Mouse (Mus musculus) brown adipose tissue, adult 24 weeks (tissue): Measurements from ENCODE around the gene Alg11. TPM values are rescaled to one million over a fixed set of nuclear protein-coding genes. Genes with fewer than 3 reads are reported as not detected.

Source experiments
- H3K27ac ChIP-seq: fragments of 200-500 bp; replicated peaks from 2 replicates; pipeline ENCODE4 v1.5.1; 2012; ENCODE audit warnings: low read depth, mild to moderate bottlenecking, low read length
- H3K4me1 ChIP-seq: fragments of 200-500 bp; 2 replicates; pipeline ENCODE4 v1.6.1; 2012; ENCODE audit warnings: low read length, mixed read lengths; ENCODE audit not compliant: control insufficient read depth, insufficient read depth, insufficient read length
- H3K4me3 ChIP-seq: fragments of 200-500 bp; 2 replicates; pipeline ENCODE4 v1.5.1; 2012; ENCODE audit warnings: low read depth, mild to moderate bottlenecking, low read length, moderate library complexity; ENCODE audit not compliant: insufficient read depth
- polyA plus RNA-seq: library from polyadenylated mRNA; stranded (reverse); fragments of >200 nt; gene quantifications from 2 replicates; pipeline ENCODE4 v1.2.4, GENCODE M21; 2012; ENCODE audit not compliant: missing spikeins, insufficient read depth, insufficient read length

Gene Alg11
- polyA plus RNA-seq, 1 experiment, result 4.6 TPM

DNA sequence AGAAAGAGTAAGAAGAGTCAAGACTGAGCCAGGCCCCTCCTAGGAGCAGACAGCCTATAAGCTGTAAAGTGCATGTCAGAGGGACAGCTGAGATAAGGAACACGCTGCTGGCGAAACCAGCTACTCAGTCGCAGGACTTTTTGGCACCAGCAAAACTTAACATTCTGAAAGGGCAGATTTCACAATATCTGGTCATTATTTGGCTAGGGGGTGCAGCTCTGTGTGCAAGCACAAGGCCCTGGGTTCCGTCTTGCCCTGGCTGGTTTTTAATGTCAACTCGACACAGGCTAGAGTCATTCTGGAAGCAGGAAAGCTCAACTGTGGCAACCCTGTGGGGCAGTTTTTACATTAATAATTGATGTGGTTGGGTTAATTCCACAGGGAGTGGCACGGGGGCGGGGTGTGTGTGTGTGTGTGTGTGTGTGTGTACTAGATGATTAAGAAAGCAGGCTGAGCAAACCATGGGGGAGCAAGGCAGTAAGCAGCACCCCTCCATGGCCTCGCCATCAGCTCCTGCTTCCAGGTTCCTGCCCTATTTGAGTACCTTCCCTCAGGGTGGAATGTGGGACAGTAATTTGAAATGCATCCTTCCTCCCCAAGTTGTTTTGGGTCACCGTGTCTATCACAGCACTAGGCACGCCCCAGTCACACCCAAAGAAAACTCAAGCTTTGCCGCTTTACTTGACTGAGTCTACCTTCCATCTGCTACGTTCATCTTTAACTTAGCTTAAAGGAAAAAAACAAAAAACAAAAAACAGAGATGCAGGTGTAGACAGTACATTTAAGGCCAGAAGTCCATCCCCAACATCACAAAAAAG is 5.6 kb upstream of the Alg11 start:
- no peak overlapping the region for H3K27ac ChIP-seq
- H3K4me3 ChIP-seq, result no peak overlapping the region
- no peaks in the 10 kb centered on the region for H3K4me1 ChIP-seq

DNA sequence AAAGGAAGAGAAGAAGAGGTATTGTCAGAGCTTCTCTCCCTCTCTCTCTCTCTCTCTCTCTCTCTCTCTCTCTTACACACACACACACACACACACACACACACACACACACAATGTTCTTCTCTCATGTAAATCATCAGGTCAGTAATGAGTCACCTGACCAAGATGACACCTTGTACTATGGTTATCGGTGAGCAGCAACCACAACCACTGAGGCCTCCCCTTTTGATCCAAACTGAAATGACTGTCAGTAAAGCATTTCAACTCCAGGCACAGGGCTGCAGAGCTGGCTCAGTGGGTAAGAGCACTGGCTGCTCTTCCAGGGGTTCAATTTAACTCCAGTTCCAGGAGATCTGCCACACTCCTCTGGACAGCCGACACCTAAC is 5.0 kb upstream of the Alg11 start:
- Histone ChIP-seq H3K4me3 (no peak overlapping the region), H3K4me1 (no peaks in the 10 kb centered on the region), H3K27ac (no peak overlapping the region)

GRCm38 (mm10) chr8:22056850-22057249 is 3.7 kb upstream of the Alg11 start:
- H3K4me3 ChIP-seq, result no peak overlapping the region
- H3K4me1 ChIP-seq, result no peaks in the 10 kb centered on the region
- no peak overlapping the region for H3K27ac ChIP-seq

GRCm38 (mm10) chr8:22058368-22058767 is 2.2 kb upstream of the Alg11 start:
- Histone ChIP-seq H3K4me1 (no peaks in the 10 kb centered on the region), H3K27ac (no peak overlapping the region), H3K4me3 (no peak overlapping the region)

DNA sequence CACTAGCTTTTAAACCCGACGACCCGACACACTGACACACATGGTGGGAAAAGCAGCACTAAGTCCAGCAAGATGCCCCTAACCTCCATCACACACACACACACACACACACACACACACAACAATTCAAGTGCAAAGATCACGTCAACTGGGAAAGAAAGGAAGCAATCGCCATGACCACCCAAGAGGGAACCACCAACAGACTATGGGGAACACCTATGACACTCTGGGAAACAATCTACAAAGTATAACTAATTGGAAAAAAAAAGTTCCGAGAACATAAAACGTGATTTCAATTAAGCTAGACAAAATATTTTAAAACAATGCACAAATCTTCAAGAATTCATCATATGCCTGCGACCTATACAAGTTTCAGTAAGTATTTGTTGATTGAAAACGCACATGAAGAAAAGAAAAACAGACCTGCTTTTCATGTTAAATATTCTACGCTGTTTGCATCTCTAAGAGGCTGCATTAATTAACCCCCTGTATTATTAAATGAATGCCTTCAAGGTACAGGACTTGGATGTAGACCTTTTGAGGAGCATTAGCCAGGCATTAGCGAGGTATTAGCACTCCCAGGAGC is 1.3 kb upstream of the Alg11 start:
- H3K27ac ChIP-seq, result no peak overlapping the region
- peak overlapping the region; percentile 68 for H3K4me3 ChIP-seq
- no peaks in the 10 kb centered on the region for H3K4me1 ChIP-seq

DNA sequence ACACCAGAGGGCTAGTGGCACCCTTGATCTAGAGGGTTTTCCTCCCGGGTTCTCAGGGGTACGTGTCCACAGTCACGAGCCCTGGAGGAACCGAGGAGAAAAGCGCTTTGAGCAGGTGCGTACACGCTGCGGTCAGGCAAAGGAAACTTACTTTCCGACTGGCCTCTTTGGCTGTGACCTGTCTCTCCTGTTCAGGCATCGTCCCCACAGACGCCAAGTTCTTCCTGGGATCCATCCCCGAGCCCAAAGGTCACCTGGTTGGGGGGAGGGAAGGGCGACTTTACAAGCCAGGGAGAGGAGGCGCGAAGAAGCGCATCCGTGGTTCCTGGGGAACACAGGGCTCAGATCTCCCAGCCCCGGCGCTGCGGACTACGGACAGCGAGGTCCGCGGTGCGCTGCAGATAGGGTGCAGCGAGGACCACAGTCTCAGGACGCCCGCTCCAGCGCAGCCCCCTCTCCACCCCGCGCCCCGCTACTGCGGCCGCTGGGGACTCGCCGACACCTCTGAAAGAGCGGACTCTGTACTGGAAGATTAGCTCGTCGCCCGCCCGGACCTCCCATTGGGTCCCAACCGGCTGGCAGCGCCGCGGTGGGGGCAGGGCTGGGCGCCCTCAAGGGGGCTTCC is 588 bp upstream of the Alg11 start, which contains the start of gene Atp7b:
Gene Atp7b, minus strand, starts transcription at position 485 of the 625 bp plus-strand sequence.
- no peaks in the 10 kb centered on the region for H3K4me1 ChIP-seq
- H3K4me3 ChIP-seq, result peak within 1 kb of the TSS; percentile 85
- H3K27ac ChIP-seq, result 0 out of 2 replicates have a peak within 1 kb of the TSS, but pooled peaks have one; percentile 11

- Histone ChIP-seq H3K27ac (no peak overlapping the region), H3K4me1 (no peaks in the 10 kb centered on the region), H3K4me3 (peak overlapping the region; percentile 85; the same call in 1 of the 2 replicates)
These were observed 605 bp downstream of the Alg11 start for GRCm38 (mm10) chr8:22061126-22061525.

DNA sequence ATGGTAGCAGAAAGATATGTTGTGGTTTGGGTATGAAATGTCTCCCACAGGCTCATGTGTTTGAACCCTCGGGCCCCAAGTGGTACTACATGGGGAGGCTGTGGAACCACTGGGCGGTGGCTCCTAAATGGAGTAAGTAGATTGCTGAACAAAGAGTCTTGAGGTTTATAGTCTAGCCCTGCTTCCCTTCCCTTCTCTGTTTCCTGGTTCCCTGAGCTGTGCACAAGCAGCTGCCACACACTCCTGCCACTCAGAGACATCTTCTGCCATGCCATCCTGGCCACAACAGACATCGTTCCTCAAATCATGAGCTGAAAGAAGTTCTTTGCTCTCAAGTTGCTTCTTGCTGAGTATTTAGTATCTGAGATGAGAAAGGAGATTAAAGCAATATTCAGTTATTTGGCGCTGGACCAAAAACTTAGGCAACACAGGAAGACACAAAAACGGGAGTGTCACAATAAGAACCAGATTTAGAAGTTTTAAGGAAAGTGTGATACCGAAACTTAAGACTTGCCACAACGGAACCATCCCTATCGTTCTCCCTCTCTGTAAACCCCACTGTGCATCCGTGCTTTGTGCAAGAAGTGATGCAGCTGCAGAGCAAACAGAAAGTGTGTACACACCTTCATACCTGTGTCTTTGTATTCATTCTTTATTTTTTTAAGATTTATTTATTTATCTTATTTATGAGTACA is 18.9 kb downstream of the Alg11 start:
- no peak overlapping the region for H3K27ac ChIP-seq
- H3K4me3 ChIP-seq, result no peak overlapping the region
- no peaks in the 10 kb centered on the region for H3K4me1 ChIP-seq

- Histone ChIP-seq H3K4me3 (no peak overlapping the region), H3K4me1 (no peaks in the 10 kb centered on the region), H3K27ac (no peak overlapping the region)
These were observed 28.7 kb downstream of the Alg11 start for GRCm38 (mm10) chr8:22089226-22089625.

GRCm38 (mm10) chr8:22091568-22091967 is 31.0 kb downstream of the Alg11 start:
- Histone ChIP-seq H3K4me3 (no peak overlapping the region), H3K27ac (no peak overlapping the region), H3K4me1 (no peaks in the 10 kb centered on the region)

DNA sequence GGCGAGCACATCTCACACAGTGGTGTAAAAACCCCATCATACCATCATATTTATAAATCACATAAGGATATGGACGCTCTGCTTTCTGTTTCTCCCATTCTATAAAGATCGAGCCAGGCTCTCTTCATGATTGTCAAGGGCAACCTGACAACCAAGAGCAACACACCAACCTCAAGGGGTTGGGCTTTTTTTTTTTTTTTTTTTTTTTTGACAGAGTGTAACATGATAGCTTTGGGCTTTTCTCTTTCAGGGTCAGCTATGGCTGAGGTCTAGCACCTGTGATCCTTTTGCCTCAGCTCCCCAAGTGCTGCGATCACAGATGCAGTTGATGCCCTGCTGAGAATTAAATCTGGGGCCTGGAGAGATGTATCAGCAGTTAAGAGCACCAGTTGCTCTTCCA is 46.5 kb downstream of the Alg11 start:
- Histone ChIP-seq H3K4me3 (no peak overlapping the region), H3K4me1 (no peaks in the 10 kb centered on the region)

More for the DNA sequence above, 46.5 kb downstream of the Alg11 start:
- H3K27ac ChIP-seq, result no peak overlapping the region

Other genes with a start within 250 kb of the Alg11 start
- gene Defb50, start 237.2 kb upstream of the Alg11 start, polyA plus RNA-seq, result not detected in 2 replicates
- not detected in 2 replicates for gene Defb2, start 220.8 kb upstream of the Alg11 start, polyA plus RNA-seq
- gene Defb10, start 201.8 kb upstream of the Alg11 start, polyA plus RNA-seq, result not detected in 2 replicates
- not detected in 2 replicates for gene Defb9, start 175.3 kb upstream of the Alg11 start, polyA plus RNA-seq
- not detected in 2 replicates for gene Defb11, start 154.3 kb upstream of the Alg11 start, polyA plus RNA-seq
- not detected in 2 replicates for gene Defb15, start 128.0 kb upstream of the Alg11 start, polyA plus RNA-seq
- not detected in 2 replicates for gene Defb35, start 122.4 kb upstream of the Alg11 start, polyA plus RNA-seq
- not detected in 2 replicates for gene Defb13, start 114.0 kb upstream of the Alg11 start, polyA plus RNA-seq
- not detected in 2 replicates for gene Fam90a1a, start 102.0 kb upstream of the Alg11 start, polyA plus RNA-seq
- not detected in 2 replicates for gene Ccdc70, start 90.9 kb upstream of the Alg11 start, polyA plus RNA-seq
- not detected in 2 replicates for gene Atp7b, start 416 bp upstream of the Alg11 start, polyA plus RNA-seq
- not detected in 2 replicates for gene Nek5, start 64.3 kb downstream of the Alg11 start, polyA plus RNA-seq
- 0.58 and 1.4 TPM in 2 replicates for gene Nek3, start 105.7 kb downstream of the Alg11 start, polyA plus RNA-seq
- 1.1 TPM in 1 of 2 replicates, not detected in the other for gene Ckap2, start 125.1 kb downstream of the Alg11 start, polyA plus RNA-seq
- 27.1 and 35.2 TPM in 2 replicates for gene Vps36, start 132.1 kb downstream of the Alg11 start, polyA plus RNA-seq
- 1.0 and 1.4 TPM in 2 replicates for gene Thsd1, start 166.6 kb downstream of the Alg11 start, polyA plus RNA-seq
- gene Tpte, start 222.7 kb downstream of the Alg11 start, polyA plus RNA-seq, result 0.71 and 1.1 TPM in 2 replicates